Mouse (Mus musculus) heart, postnatal 0 days (tissue): Measurements from ENCODE around the gene Cnp. TPM values are rescaled to one million over a fixed set of nuclear protein-coding genes. Genes with fewer than 3 reads are reported as not detected.

Experiments used
- ATAC-seq: fragments of 200-750 bp; cut with Nextera tagmentation; 2 replicates; pipeline ENCODE4 v1.8.0; 2017; ENCODE audit warnings: low read depth, moderate number of reproducible peaks, moderate library complexity; ENCODE audit not compliant: insufficient read depth
- DNase-seq: peaks from one replicate; pipeline ENCODE4 v3.0.0-alpha.2; 2016; ENCODE audit warnings: low spot score
- H3K27ac ChIP-seq: fragments of 300-500 bp; sonication (generic); 2 replicates; pipeline ENCODE4 v1.5.1; 2014; ENCODE audit warnings: low read depth, mild to moderate bottlenecking
- H3K27me3 ChIP-seq: fragments of 300-500 bp; sonication (generic); 2 replicates; pipeline ENCODE4 v1.6.1; 2014; ENCODE audit warnings: low read length, mixed read lengths; ENCODE audit not compliant: control insufficient read depth, insufficient read depth
- H3K36me3 ChIP-seq: fragments of 300-500 bp; sonication (generic); replicated peaks from 2 replicates; pipeline ENCODE4 v1.6.1; 2014; ENCODE audit warnings: low read length, mixed read lengths; ENCODE audit not compliant: control insufficient read depth, insufficient read depth
- H3K4me1 ChIP-seq: fragments of 300-500 bp; sonication (generic); 2 replicates; pipeline ENCODE4 v1.6.1; 2014; ENCODE audit warnings: antibody characterized with exemption; ENCODE audit not compliant: control insufficient read depth, insufficient read depth
- H3K4me2 ChIP-seq: fragments of 300-500 bp; sonication (generic); 2 replicates; pipeline ENCODE4 v1.6.1; 2014; ENCODE audit warnings: low read depth, mild to moderate bottlenecking, low read length, moderate library complexity
- H3K4me3 ChIP-seq: fragments of 300-500 bp; sonication (generic); 2 replicates; pipeline ENCODE4 v1.5.1; 2014; ENCODE audit warnings: low read depth, low read length
- H3K9ac ChIP-seq: fragments of 300-500 bp; sonication (generic); replicated peaks from 2 replicates; pipeline ENCODE4 v1.6.1; 2014; ENCODE audit warnings: low read depth, low read length, mixed read lengths
- H3K9me3 ChIP-seq: fragments of 300-500 bp; sonication (generic); replicated peaks from 2 replicates; pipeline ENCODE4 v1.6.1; 2016; ENCODE audit warnings: low read length; ENCODE audit not compliant: control insufficient read depth
- CTCF ChIP-seq: IDR thresholded peaks from 2 replicates; pipeline ENCODE4 v1.5.1; 2016; ENCODE audit warnings: antibody characterized with exemption, control low read depth, low read depth
- EP300 ChIP-seq: IDR thresholded peaks from 2 replicates; pipeline ENCODE4 v1.6.1; 2016; ENCODE audit warnings: antibody characterized with exemption, low read depth
- WGBS: fragments of 180-500 bp; shearing (Covaris S2); extraction: QIAGEN DNeasy Blood & Tissue Kit; methylation state at CpG from one replicate; pipeline ENCODE4 v1.1.7; 2014; 5-methylcytosine and 5-hydroxymethylcytosine counted together
- polyA plus RNA-seq: library from polyadenylated mRNA; unstranded; fragments of >200 nt; fragmentation: Nextera tagmentation; extraction: Ambion mirVana; gene quantifications from 2 replicates; pipeline ENCODE4 v1.2.1, GENCODE M21; 2015
- total RNA-seq: library from RNA; depleted of rRNA; stranded (reverse); fragments of >200 nt; gene quantifications from 2 replicates; pipeline ENCODE4 v1.2.3, GENCODE M21; 2014; ENCODE audit warnings: low replicate concordance

Gene Cnp
- total and polyA plus RNA-seq, 2 experiments from 2014 or later: 11.5 to 28.3 TPM

GRCm38 (mm10) chr11:100603155-100603554, 28.5 kb downstream of the Cnp start:
- 71% methylated on average over 9 of the region's 9 CpGs for WGBS
- Histone ChIP-seq H3K27me3 (no peaks in the 10 kb centered on the region), H3K9me3 (no peaks in the 10 kb centered on the region), H3K4me3 (no peak overlapping the region), H3K4me1 (no peaks in the 10 kb centered on the region; the same call in 1 of the 2 replicates), H3K9ac (no peak overlapping the region), H3K36me3 (peaks cover 44% of the 10 kb centered on the region), H3K4me2 (no peak overlapping the region), H3K27ac (no peak overlapping the region)
- ATAC-seq (no peak), DNase-seq (no peak)
- TF ChIP-seq EP300 (no peak), CTCF (no peak)

GRCm38 (mm10) chr11:100603813-100604212, 29.1 kb downstream of the Cnp start:
- ATAC-seq (no peak), DNase-seq (no peak)
- H3K27ac ChIP-seq: no peak overlapping the region
- peaks cover 41% of the 10 kb centered on the region for H3K36me3 ChIP-seq
- H3K4me2 ChIP-seq: no peak overlapping the region
- no peaks in the 10 kb centered on the region for H3K9me3 ChIP-seq
- no peak overlapping the region for H3K9ac ChIP-seq
- WGBS: 64% methylated on average over 8 of the region's 8 CpGs
- H3K4me1 ChIP-seq: peaks cover 2% of the 10 kb centered on the region
- no peak for TF ChIP-seq CTCF
- TF ChIP-seq EP300: no peak
- no peak overlapping the region for H3K4me3 ChIP-seq
- no peaks in the 10 kb centered on the region for H3K27me3 ChIP-seq

GRCm38 (mm10) chr11:100604321-100605005, 29.8 kb downstream of the Cnp start:
- H3K27ac ChIP-seq: 0 out of 2 replicates have a peak overlapping the region, but pooled peaks have one; percentile 1
- no peak for TF ChIP-seq EP300
- no peak for TF ChIP-seq CTCF
- H3K9ac ChIP-seq: no peak overlapping the region
- DNase-seq (no peak), ATAC-seq (no peak)
- H3K9me3 ChIP-seq: no peaks in the 10 kb centered on the region
- peaks cover 35% of the 10 kb centered on the region for H3K36me3 ChIP-seq
- H3K4me3 ChIP-seq: no peak overlapping the region
- H3K27me3 ChIP-seq: no peaks in the 10 kb centered on the region
- peaks cover 9% of the 10 kb centered on the region for H3K4me1 ChIP-seq
- no peak overlapping the region for H3K4me2 ChIP-seq
- WGBS: 69% methylated on average over 4 of the region's 4 CpGs

- Histone ChIP-seq H3K9ac (no peak overlapping the region), H3K4me3 (no peak overlapping the region), H3K4me2 (no peak overlapping the region), H3K27ac (no peak overlapping the region), H3K36me3 (peaks cover 25% of the 10 kb centered on the region), H3K4me1 (peaks cover 18% of the 10 kb centered on the region), H3K27me3 (no peaks in the 10 kb centered on the region), H3K9me3 (no peaks in the 10 kb centered on the region)
- ATAC-seq: no peak
- TF ChIP-seq EP300: no peak
- no peak for TF ChIP-seq CTCF
- no peak for DNase-seq
- WGBS: 88% methylated on average over 10 of the region's 10 CpGs
Measured at GRCm38 (mm10) chr11:100605451-100605850, 30.7 kb downstream of the Cnp start.

GRCm38 (mm10) chr11:100607121-100607520, 32.4 kb downstream of the Cnp start:
- DNase-seq (no peak), ATAC-seq (no peak)
- no peaks in the 10 kb centered on the region for H3K27me3 ChIP-seq
- no peak overlapping the region for H3K4me3 ChIP-seq
- peaks cover 15% of the 10 kb centered on the region for H3K36me3 ChIP-seq
- no peaks in the 10 kb centered on the region for H3K9me3 ChIP-seq
- H3K4me2 ChIP-seq: no peak overlapping the region
- WGBS: 80% methylated on average over 6 of the region's 6 CpGs
- no peak overlapping the region for H3K9ac ChIP-seq
- TF ChIP-seq EP300 (no peak), CTCF (no peak)
- peaks cover 25% of the 10 kb centered on the region for H3K4me1 ChIP-seq
- no peak overlapping the region for H3K27ac ChIP-seq

- Histone ChIP-seq H3K4me3 (no peak overlapping the region), H3K27me3 (no peaks in the 10 kb centered on the region), H3K9ac (no peak overlapping the region), H3K27ac (peak overlapping the region; percentile 84), H3K9me3 (no peaks in the 10 kb centered on the region), H3K4me2 (no peak overlapping the region; the same call in 1 of the 2 replicates), H3K36me3 (peaks cover 15% of the 10 kb centered on the region), H3K4me1 (peaks cover 32% of the 10 kb centered on the region)
- TF ChIP-seq EP300: no peak
- no peak for TF ChIP-seq CTCF
- WGBS: 42% methylated on average over 4 of the region's 4 CpGs
- DNase-seq (no peak), ATAC-seq (no peak)
Measured at GRCm38 (mm10) chr11:100608796-100609195, 34.1 kb downstream of the Cnp start.
